Mouse (Mus musculus) MEL (cell line): ENCODE measurements around the gene Trafd1. TPM values are rescaled to one million over a fixed set of nuclear protein-coding genes. Genes with fewer than 3 reads are reported as not detected.

Experiments
- polyA plus RNA-seq, 2 experiments: library from polyadenylated mRNA; stranded (reverse) in 1 of 2; unstranded in 1 of 2; fragments of >175 nt in 1 of 2; fragments of >200 nt in 1 of 2; gene quantifications; 2 replicates each; pipeline versions ENCODE4 v1.2.1 to v1.2.4; 2012; ENCODE audit warnings: low replicate concordance in 2 of 2, low read depth in 1 of 2; ENCODE audit not compliant: insufficient read length in 2 of 2, insufficient read depth in 1 of 2, missing spikeins in 1 of 2
- total RNA-seq: library from RNA; depleted of rRNA; stranded (reverse); fragments of 300-350 nt; gene quantifications from 2 replicates; pipeline ENCODE4 v1.2.3, GENCODE M21; 2012; rRNA removed

Gene Trafd1
- total and polyA plus RNA-seq, 3 experiments = 12.9 to 21.4 TPM; not detected in 1

Other genes starting within 250 kb of the Trafd1 start
- gene Ptpn11, start 194.2 kb downstream of the Trafd1 start, total RNA-seq = 41.4 and 46.5 TPM in 2 replicates
- gene Ptpn11, start 194.2 kb downstream of the Trafd1 start, polyA plus RNA-seq = 10 to 100 TPM; 43.6 to 55.0 TPM
- gene Rpl6, start 181.2 kb downstream of the Trafd1 start, total RNA-seq = 2,653 and 2,779 TPM in 2 replicates
- gene Rpl6, start 181.2 kb downstream of the Trafd1 start, polyA plus RNA-seq = 1,000 to 10,000 TPM in 1 of 2 experiments, 100 to 1,000 TPM in 1; 850 to 2,901 TPM
- gene Hectd4, start 165.4 kb downstream of the Trafd1 start, total RNA-seq = 6.9 and 7.0 TPM in 2 replicates
- 10 to 100 TPM in 1 of 2 experiments, not detected in 1; 10.8 TPM for gene Hectd4, start 165.4 kb downstream of the Trafd1 start, polyA plus RNA-seq
- gene Naa25, start 12.3 kb upstream of the Trafd1 start, total RNA-seq = 53.0 and 56.4 TPM in 2 replicates
- gene Naa25, start 12.3 kb upstream of the Trafd1 start, polyA plus RNA-seq = 10 to 100 TPM in 1 of 2 experiments, not detected in 1; 59.6 TPM
- 1.6 and 1.7 TPM in 2 replicates for gene Tmem116, start 66.3 kb upstream of the Trafd1 start, total RNA-seq
- 1 to 10 TPM in 1 of 2 experiments, not detected in 1; 2.6 TPM for gene Tmem116, start 66.3 kb upstream of the Trafd1 start, polyA plus RNA-seq
- 159 and 167 TPM in 2 replicates for gene Erp29, start 66.9 kb upstream of the Trafd1 start, total RNA-seq
- gene Erp29, start 66.9 kb upstream of the Trafd1 start, polyA plus RNA-seq = 100 to 1,000 TPM in 1 of 2 experiments, not detected in 1; 244 TPM
- gene Adam1b, start 117.8 kb upstream of the Trafd1 start, total RNA-seq = not detected in 2 replicates
- gene Adam1b, start 117.8 kb upstream of the Trafd1 start, polyA plus RNA-seq = under 1 TPM in 1 of 2 experiments, not detected in 1; 0.06 TPM
- gene Adam1a, start 159.8 kb upstream of the Trafd1 start, total RNA-seq = 0.92 and 1.9 TPM in 2 replicates
- 1 to 10 TPM in 1 of 2 experiments, not detected in 1; 1.0 TPM for gene Adam1a, start 159.8 kb upstream of the Trafd1 start, polyA plus RNA-seq
- 0.20 TPM in 1 of 2 replicates, not detected in the other for gene Gm42878, start 159.8 kb upstream of the Trafd1 start, total RNA-seq
- gene Gm42878, start 159.8 kb upstream of the Trafd1 start, polyA plus RNA-seq = not detected
- gene Mapkapk5, start 160.3 kb upstream of the Trafd1 start, total RNA-seq = 49.6 and 66.3 TPM in 2 replicates
- 10 to 100 TPM in 1 of 2 experiments, not detected in 1; 74.8 TPM for gene Mapkapk5, start 160.3 kb upstream of the Trafd1 start, polyA plus RNA-seq
- 116 and 198 TPM in 2 replicates for gene Aldh2, start 208.2 kb upstream of the Trafd1 start, total RNA-seq
- 100 to 1,000 TPM; 267 to 471 TPM for gene Aldh2, start 208.2 kb upstream of the Trafd1 start, polyA plus RNA-seq
- 2.6 and 2.8 TPM in 2 replicates for gene Acad12, start 233.3 kb upstream of the Trafd1 start, total RNA-seq
- gene Acad12, start 233.3 kb upstream of the Trafd1 start, polyA plus RNA-seq = 1 to 10 TPM in 1 of 2 experiments, not detected in 1; 6.4 TPM